Mouse (Mus musculus): Measurements from ENCODE around the gene Arhgap9. TPM values are rescaled to one million over a fixed set of nuclear protein-coding genes. Genes with fewer than 3 reads are reported as not detected.
A peak's percentile ranks its signal among the peaks of the same experiment; 100 is the strongest.
"Not testable (repeated sequence)": the region's sequence is repeated elsewhere in the genome, so short reads cannot be mapped to it uniquely, and the experiment has no call there.

Arhgap9 gene
- total RNA-seq, 2 experiments from 2014 or later: 6.4 to 18.9 TPM

GRCm38 (mm10) chr10:127290930-127291880 lies 30.6 kb upstream of the Arhgap9 start:
- peak; percentile 43 for ATAC-seq (replicated peaks; ENCODE audit: low FRiP score, poor library complexity, severe bottlenecking)

GRCm38 (mm10) chr10:127291881-127292638 lies 29.7 kb upstream of the Arhgap9 start:
- ATAC-seq (replicated peaks; ENCODE audit: low FRiP score, poor library complexity, severe bottlenecking): peak; percentile 50

GRCm38 (mm10) chr10:127292987-127293538 lies 28.7 kb upstream of the Arhgap9 start:
- no peak for ATAC-seq (replicated peaks; ENCODE audit: low FRiP score, poor library complexity, severe bottlenecking)

GRCm38 (mm10) chr10:127293590-127294113 lies 28.1 kb upstream of the Arhgap9 start:
- ATAC-seq (replicated peaks; ENCODE audit: low FRiP score, poor library complexity, severe bottlenecking): no peak

- ATAC-seq (replicated peaks; ENCODE audit: low FRiP score, poor library complexity, severe bottlenecking): no peak
These were observed 26.8 kb upstream of the Arhgap9 start for GRCm38 (mm10) chr10:127294895-127295510.

GRCm38 (mm10) chr10:127295986-127296794 lies 25.6 kb upstream of the Arhgap9 start:
- ATAC-seq (replicated peaks; ENCODE audit: low FRiP score, poor library complexity, severe bottlenecking): no peak

- ATAC-seq (replicated peaks; ENCODE audit: low FRiP score, poor library complexity, severe bottlenecking): no peak
These were observed 24.5 kb upstream of the Arhgap9 start for GRCm38 (mm10) chr10:127297015-127297871.

- no peak for ATAC-seq (replicated peaks; ENCODE audit: low FRiP score, poor library complexity, severe bottlenecking)
These were observed 21.4 kb upstream of the Arhgap9 start for GRCm38 (mm10) chr10:127300361-127300760.

- ATAC-seq (replicated peaks; ENCODE audit: low FRiP score, poor library complexity, severe bottlenecking): no peak
These were observed 18.6 kb upstream of the Arhgap9 start for GRCm38 (mm10) chr10:127303136-127303535.

GRCm38 (mm10) chr10:127309167-127309566 lies 12.6 kb upstream of the Arhgap9 start:
- ATAC-seq (replicated peaks; ENCODE audit: low FRiP score, poor library complexity, severe bottlenecking): not testable (repeated sequence)

GRCm38 (mm10) chr10:127310523-127311475 lies 11.0 kb upstream of the Arhgap9 start:
- ATAC-seq (replicated peaks; ENCODE audit: low FRiP score, poor library complexity, severe bottlenecking): peak; percentile 26; the same call in 1 of the 2 replicates

- ATAC-seq (replicated peaks; ENCODE audit: low FRiP score, poor library complexity, severe bottlenecking): peak; percentile 90
These were observed 10.0 kb upstream of the Arhgap9 start, which contains the start of gene Mars for GRCm38 (mm10) chr10:127311476-127312355. Gene Mars (minus strand): TSS chr10:127311786.

- peak; percentile 79 for ATAC-seq (replicated peaks; ENCODE audit: low FRiP score, poor library complexity, severe bottlenecking)
These were observed 9.4 kb upstream of the Arhgap9 start for GRCm38 (mm10) chr10:127312356-127312676.

- ATAC-seq (replicated peaks; ENCODE audit: low FRiP score, poor library complexity, severe bottlenecking): no peak
These were observed 8.9 kb upstream of the Arhgap9 start for GRCm38 (mm10) chr10:127312858-127313257.

- not testable (repeated sequence) for ATAC-seq (replicated peaks; ENCODE audit: low FRiP score, poor library complexity, severe bottlenecking)
These were observed 8.2 kb upstream of the Arhgap9 start for GRCm38 (mm10) chr10:127313516-127313915.

GRCm38 (mm10) chr10:127314950-127315349 lies 6.8 kb upstream of the Arhgap9 start:
- ATAC-seq (replicated peaks; ENCODE audit: low FRiP score, poor library complexity, severe bottlenecking): not testable (repeated sequence)
